Mouse (Mus musculus): ENCODE results near the gene Ctc1. TPM values are rescaled to one million over a fixed set of nuclear protein-coding genes. Genes with fewer than 3 reads are reported as not detected.

Gene Ctc1
- total RNA-seq, 2 experiments from 2014 or later = 9.9 to 11.0 TPM

GRCm38 (mm10) chr11:69037231-69038061, 21.7 kb downstream of the Ctc1 start:
- intact Hi-C loops (cut with DNase I) = loop anchor here (1.0 to 5.0 kb wide), 4 partner anchors 25 to 135 kb away; partner anchors contain the start of gene Rpl26
- no peak for TF ChIP-seq CTCF (IDR thresholded peaks at IDR 0.05)
- DNase-seq = peak; percentile 81
- Histone ChIP-seq H3K27ac (peak overlapping the region; percentile 85), H3K4me3 (peak overlapping the region; percentile 89)

GRCm38 (mm10) chr11:69038173-69038572, 22.5 kb downstream of the Ctc1 start:
- intact Hi-C loops (cut with DNase I) = loop anchor here (5.0 kb wide), 1 partner anchor 136 kb away; the partner anchor contains the start of gene Rpl26

DNA sequence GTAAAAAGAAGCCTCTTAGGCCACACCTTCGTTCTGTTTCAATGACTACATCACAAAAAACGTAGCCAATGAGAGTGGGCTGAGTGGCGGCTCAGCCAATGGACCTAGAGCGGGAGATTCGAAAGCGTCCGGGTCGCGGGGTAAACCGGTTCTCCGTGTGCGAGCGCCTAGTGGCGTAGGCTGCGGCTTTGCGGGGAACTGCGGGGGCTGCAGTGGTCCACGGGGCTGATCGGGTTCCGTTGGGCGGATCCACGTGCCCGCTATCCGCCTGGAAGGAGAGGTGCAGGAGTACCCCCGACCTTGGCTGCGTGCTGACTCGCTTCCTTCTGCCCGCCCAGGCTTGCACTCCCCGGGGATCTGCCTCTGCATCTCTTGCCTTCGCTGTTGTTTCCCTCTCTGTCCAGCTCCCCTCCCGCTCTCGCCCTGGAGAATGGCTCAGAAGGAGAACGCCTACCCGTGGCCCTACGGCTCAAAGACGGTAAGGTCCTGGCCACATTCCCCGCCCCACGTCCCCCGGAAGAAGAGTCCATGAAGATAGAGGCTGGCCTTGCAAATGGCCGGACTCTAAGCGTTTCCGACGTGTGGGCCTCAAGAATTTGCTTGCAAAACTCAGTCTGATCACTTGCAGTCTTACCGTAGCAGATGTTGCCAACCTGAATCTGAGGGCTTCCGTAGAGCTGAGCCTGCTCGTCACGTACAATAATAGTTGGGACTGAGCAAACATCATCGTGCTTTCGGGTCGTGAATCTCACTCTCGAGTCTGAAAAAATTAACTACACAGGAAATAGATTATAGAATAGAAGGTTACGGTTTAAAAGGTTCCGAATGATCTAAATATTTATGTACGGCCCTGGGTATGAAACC, 30.1 kb downstream of the Ctc1 start, which contains the start of gene Aurkb:
Gene Aurkb (plus strand): TSS at position 117 of the 864 bp plus-strand sequence.
- TF ChIP-seq CTCF (IDR thresholded peaks at IDR 0.05) = no peak
- Histone ChIP-seq H3K27ac (peak within 1 kb of the TSS; percentile 52), H3K4me3 (peak within 1 kb of the TSS; percentile 88)
- peak; percentile 89 for DNase-seq
- intact Hi-C loops (cut with DNase I) = no loop called here

More at GRCm38 (mm10) chr11:69038173-69038572, 22.5 kb downstream of the Ctc1 start:
- TF ChIP-seq CTCF (IDR thresholded peaks at IDR 0.05) = no peak
- no peak overlapping the region for H3K4me3 ChIP-seq
- DNase-seq = no peak
- H3K27ac ChIP-seq = peak overlapping the region; percentile 85; the same call in 1 of the 2 replicates

GRCm38 (mm10) chr11:69046395-69046774, 30.7 kb downstream of the Ctc1 start:
- no peak for TF ChIP-seq CTCF (IDR thresholded peaks at IDR 0.05)
- H3K27ac ChIP-seq = 0 out of 2 replicates have a peak overlapping the region, but pooled peaks have one; percentile 52
- no peak for DNase-seq
- H3K4me3 ChIP-seq = peak overlapping the region; percentile 88
- intact Hi-C loops (cut with DNase I) = no loop called here

DNA sequence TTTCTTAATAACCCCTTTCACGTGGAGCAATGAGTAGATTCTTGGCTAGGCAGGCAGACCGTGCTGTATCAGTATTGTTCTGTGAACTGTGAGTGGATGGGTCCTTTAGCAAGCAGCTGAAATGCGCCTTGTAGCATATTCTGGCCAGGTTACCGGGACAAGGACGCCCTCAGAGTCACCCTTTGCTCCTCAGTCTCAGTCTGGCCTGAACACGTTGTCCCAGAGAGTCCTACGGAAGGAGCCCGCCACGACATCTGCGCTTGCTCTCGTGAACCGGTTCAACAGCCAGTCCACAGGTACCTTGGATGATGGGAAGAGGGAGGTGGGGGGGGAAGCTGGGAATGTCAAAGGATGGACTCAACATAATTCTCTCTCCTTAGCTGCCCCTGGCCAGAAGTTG, 31.9 kb downstream of the Ctc1 start:
- Histone ChIP-seq H3K27ac (no peak overlapping the region), H3K4me3 (no peak overlapping the region)
- intact Hi-C loops (cut with DNase I) = no loop called here
- DNase-seq = no peak
- TF ChIP-seq CTCF (IDR thresholded peaks at IDR 0.05) = no peak

- TF ChIP-seq CTCF (IDR thresholded peaks at IDR 0.05) = no peak
- intact Hi-C loops (cut with DNase I) = no loop called here
- Histone ChIP-seq H3K4me3 (no peak overlapping the region), H3K27ac (no peak overlapping the region)
- no peak for DNase-seq
Measured at GRCm38 (mm10) chr11:69048151-69048550, 32.4 kb downstream of the Ctc1 start.

DNA sequence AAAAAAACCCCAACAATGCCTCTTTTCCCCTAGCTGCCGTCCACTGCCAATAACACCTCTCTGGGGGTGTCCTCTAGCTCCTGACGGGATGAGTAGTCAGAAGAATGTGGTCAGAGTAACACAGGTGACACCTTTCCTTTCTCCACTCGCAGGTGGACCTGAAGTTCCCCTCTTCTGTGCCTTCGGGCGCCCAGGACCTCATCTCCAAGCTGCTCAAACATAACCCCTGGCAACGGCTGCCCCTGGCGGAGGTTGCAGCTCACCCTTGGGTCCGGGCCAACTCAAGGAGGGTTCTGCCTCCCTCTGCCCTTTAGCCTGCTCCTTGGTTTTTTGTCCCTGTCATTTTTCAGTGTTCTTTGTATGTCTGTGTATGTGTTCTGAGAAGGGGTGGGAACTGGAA, 35.0 kb downstream of the Ctc1 start:
- TF ChIP-seq CTCF (IDR thresholded peaks at IDR 0.05) = no peak
- intact Hi-C loops (cut with DNase I) = no loop called here
- H3K27ac ChIP-seq = no peak overlapping the region
- no peak overlapping the region for H3K4me3 ChIP-seq
- DNase-seq = no peak

- Histone ChIP-seq H3K27ac (no peak overlapping the region), H3K4me3 (no peak overlapping the region)
- no peak for TF ChIP-seq CTCF (IDR thresholded peaks at IDR 0.05)
- DNase-seq = no peak
- intact Hi-C loops (cut with DNase I) = no loop called here
Measured at GRCm38 (mm10) chr11:69051771-69052170, 36.1 kb downstream of the Ctc1 start.

GRCm38 (mm10) chr11:69052824-69053421, 37.2 kb downstream of the Ctc1 start:
- DNase-seq = no peak
- Histone ChIP-seq H3K4me3 (no peak overlapping the region), H3K27ac (no peak overlapping the region)
- intact Hi-C loops (cut with DNase I) = no loop called here
- TF ChIP-seq CTCF (IDR thresholded peaks at IDR 0.05) = no peak

DNA sequence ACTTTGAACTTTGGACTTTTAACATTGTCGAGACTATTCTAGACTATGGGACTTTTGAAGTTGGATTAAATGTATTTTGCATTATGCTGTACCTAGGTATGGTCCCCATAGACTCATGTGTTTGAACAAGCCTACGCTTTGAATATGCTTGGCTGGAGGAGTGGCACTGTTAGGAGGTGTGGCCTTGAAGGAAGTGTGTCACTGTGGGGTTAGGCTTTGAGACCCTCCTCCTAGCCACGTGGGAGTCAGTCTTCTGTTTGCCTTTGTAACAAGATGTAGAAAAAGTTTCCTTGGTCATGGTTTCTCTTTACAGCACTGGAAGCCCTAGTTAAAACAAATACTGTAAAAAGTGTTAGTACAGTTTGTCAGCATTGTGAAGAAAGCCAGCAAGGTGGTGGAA, 38.1 kb downstream of the Ctc1 start:
- DNase-seq = no peak
- Histone ChIP-seq H3K27ac (no peak overlapping the region), H3K4me3 (no peak overlapping the region)
- no peak for TF ChIP-seq CTCF (IDR thresholded peaks at IDR 0.05)
- intact Hi-C loops (cut with DNase I) = no loop called here

GRCm38 (mm10) chr11:69058265-69058664, 42.6 kb downstream of the Ctc1 start:
- no peak for TF ChIP-seq CTCF (IDR thresholded peaks at IDR 0.05)
- intact Hi-C loops (cut with DNase I) = no loop called here
- Histone ChIP-seq H3K4me3 (peak overlapping the region; percentile 99), H3K27ac (peak overlapping the region; percentile 97)
- DNase-seq = no peak

DNA sequence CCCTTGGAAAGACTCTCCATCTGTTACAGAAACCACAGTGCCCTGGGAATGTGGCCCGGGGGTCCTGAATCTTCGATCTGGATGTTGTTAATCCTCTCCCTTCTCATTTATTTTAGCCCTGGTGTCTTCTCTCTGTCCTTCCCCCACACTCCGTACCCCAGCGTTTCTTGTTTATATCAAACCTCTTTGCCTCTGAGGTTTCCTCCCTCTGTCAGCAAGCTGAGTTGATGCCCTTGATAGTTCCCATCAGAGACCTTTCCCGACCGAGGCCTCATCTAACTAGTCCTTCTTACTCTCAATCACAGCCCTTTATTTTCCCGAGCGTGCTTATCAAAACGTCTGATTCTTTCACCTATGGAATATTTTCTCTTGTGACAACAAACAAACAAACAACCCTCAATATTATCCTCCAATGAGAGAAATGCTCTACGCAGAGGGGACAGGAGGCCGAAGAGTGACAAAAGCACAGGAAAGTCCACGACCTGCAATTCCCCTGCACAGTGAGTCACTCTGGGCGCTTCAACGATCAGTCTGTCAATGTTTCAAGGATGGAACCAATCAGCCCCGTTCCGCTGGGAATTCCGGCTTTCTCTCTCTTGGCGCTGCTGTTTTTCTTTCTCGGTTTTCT, 43.1 kb downstream of the Ctc1 start:
- DNase-seq = no peak
- no peak for TF ChIP-seq CTCF (IDR thresholded peaks at IDR 0.05)
- intact Hi-C loops (cut with DNase I) = no loop called here
- Histone ChIP-seq H3K4me3 (peak overlapping the region; percentile 99), H3K27ac (peak overlapping the region; percentile 97)
